Mouse (Mus musculus) myocyte (in vitro differentiated cells): ENCODE results near the gene Rab2b.
A peak's percentile ranks its signal among the peaks of the same experiment; 100 is the strongest.

Source experiments
- CEBPB ChIP-seq: IDR thresholded peaks from 2 replicates; pipeline ENCODE4 v1.6.1; 2011; ENCODE audit warnings: mild to moderate bottlenecking, moderate library complexity; ENCODE audit not compliant: poor library complexity, insufficient read depth, severe bottlenecking
- E2F4 ChIP-seq: IDR thresholded peaks from one replicate; pipeline ENCODE4 v1.6.1; 2011; ENCODE audit warnings: mild to moderate bottlenecking, control low read depth, moderate library complexity; ENCODE audit not compliant: insufficient read depth
- MAX ChIP-seq: IDR thresholded peaks from one replicate; pipeline ENCODE4 v1.6.1; 2011; ENCODE audit warnings: low read depth, mild to moderate bottlenecking, control low read depth
- MYOD1 ChIP-seq, 3 experiments: IDR thresholded peaks; one replicate each; pipeline ENCODE4 v1.6.1; 2011; ENCODE audit warnings: control low read depth in 2 of 3, low read depth in 2 of 3, mild to moderate bottlenecking in 2 of 3, moderate library complexity in 1 of 3; ENCODE audit not compliant: insufficient read length in 2 of 3, control insufficient read depth in 1 of 3
- MYOG ChIP-seq, 3 experiments: IDR thresholded peaks; one replicate each; pipeline ENCODE4 v1.6.1; 2011; ENCODE audit warnings: control low read depth in 2 of 3, low read depth in 2 of 3, mild to moderate bottlenecking in 2 of 3; ENCODE audit not compliant: insufficient read length in 2 of 3, control insufficient read depth in 1 of 3, insufficient read depth in 1 of 3
- POLR2A ChIP-seq: IDR thresholded peaks from one replicate; pipeline ENCODE4 v1.6.1; 2011; ENCODE audit warnings: low read depth, mild to moderate bottlenecking, control low read depth, moderate library complexity; ENCODE audit not compliant: insufficient read length
- POLR2AphosphoS2 ChIP-seq: IDR thresholded peaks from one replicate; pipeline ENCODE4 v1.6.1; 2011; ENCODE audit warnings: low read depth, control low read depth; ENCODE audit not compliant: insufficient read length
- SRF ChIP-seq: IDR thresholded peaks from one replicate; pipeline ENCODE4 v1.6.1; 2011; ENCODE audit warnings: low read depth; ENCODE audit not compliant: control insufficient read depth, insufficient read length
- TCF12 ChIP-seq: IDR thresholded peaks from one replicate; pipeline ENCODE4 v1.6.1; 2011; ENCODE audit warnings: mild to moderate bottlenecking, control low read depth; ENCODE audit not compliant: poor library complexity, insufficient read depth, severe bottlenecking
- TCF3 ChIP-seq: IDR thresholded peaks from one replicate; pipeline ENCODE4 v1.6.1; 2011; ENCODE audit warnings: low read depth, control low read depth; ENCODE audit not compliant: insufficient read length
- USF1 ChIP-seq: IDR thresholded peaks from one replicate; pipeline ENCODE4 v1.6.1; 2011; ENCODE audit warnings: low read depth, mild to moderate bottlenecking, control low read depth, moderate library complexity

- TF ChIP-seq POLR2A (peak; percentile 79), E2F4 (no peak), TCF3 (peak; percentile 10), TCF12 (no peak), USF1 (no peak), MAX (no peak), MYOG (IDR thresholded peaks at IDR 0.05; ENCODE audit: control insufficient read depth in 1 of 3, insufficient read depth in 1 of 3, insufficient read length in 2 of 3, low read depth in 2 of 3) (peak in 2 of 3 experiments; percentile 53 to 83), MYOD1 (IDR thresholded peaks at IDR 0.05; ENCODE audit: control insufficient read depth in 1 of 3, insufficient read length in 2 of 3, low read depth in 2 of 3) (peak in 2 of 3 experiments; percentile 61 to 85), SRF (peak; percentile 44), CEBPB (no peak), POLR2AphosphoS2 (peak; percentile 84)
Measured at GRCm38 (mm10) chr14:52257484-52258213, 21.7 kb downstream of the Rab2b start, which contains the start of gene Chd8.
